Mouse (Mus musculus): ENCODE data around the gene S100a16.

S100a16 gene

GRCm38 (mm10) chr3:90515789-90516188 lies 21.3 kb upstream of the S100a16 start:
- in situ Hi-C loops (cut with MboI, MseI), result loop anchor here (5.0 kb wide), 1 partner anchor 97 kb away; the partner anchor contains the start of gene S100a6 (in 2 of the 2)

GRCm38 (mm10) chr3:90517711-90518110 lies 19.3 kb upstream of the S100a16 start:
- in situ Hi-C loops (cut with MboI, MseI), result loop anchor here (5.0 kb wide), 1 partner anchor 95 kb away; the partner anchor contains the start of gene S100a6 (in 2 of the 2)

GRCm38 (mm10) chr3:90525421-90525820 lies 11.6 kb upstream of the S100a16 start:
- in situ Hi-C loops (cut with MboI, MseI), result loop anchor here (5.0 kb wide), 2 partner anchors 42 to 47 kb away; no protein-coding TSS in a partner anchor

GRCm38 (mm10) chr3:90526076-90526475 lies 11.0 kb upstream of the S100a16 start:
- in situ Hi-C loops (cut with MboI, MseI), result loop anchor here (5.0 kb wide), 2 partner anchors 41 to 46 kb away; no protein-coding TSS in a partner anchor

DNA sequence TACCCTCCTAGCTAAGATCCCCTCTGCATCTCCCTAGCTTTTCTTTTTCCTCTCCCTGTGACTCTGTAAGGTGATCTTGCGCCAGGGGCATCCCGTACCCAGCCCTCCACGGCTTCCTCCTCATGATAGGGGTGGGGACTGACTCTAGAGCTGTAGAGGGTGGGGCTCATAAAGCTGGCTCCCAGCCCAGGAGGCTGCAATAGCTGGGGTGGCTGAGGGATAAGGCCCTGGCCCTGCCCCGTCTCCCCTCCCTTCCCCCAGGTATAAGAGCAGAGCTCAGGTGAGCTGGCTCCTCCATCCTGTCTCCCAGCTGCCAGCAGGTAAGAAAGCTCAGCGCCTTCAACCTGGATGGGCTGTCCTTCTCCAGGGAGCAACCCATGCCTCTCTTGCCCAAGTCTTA lies 10.5 kb upstream of the S100a16 start, which contains the start of gene S100a14:
Gene S100a14 (plus strand): TSS at position 277 of the 400 bp plus-strand sequence.
- in situ Hi-C loops (cut with MboI, MseI), result loop anchor here (5.0 kb wide), 2 partner anchors 41 to 46 kb away; no protein-coding TSS in a partner anchor

GRCm38 (mm10) chr3:90527291-90527873 lies 9.7 kb upstream of the S100a16 start:
- in situ Hi-C loops (cut with MboI, MseI), result loop anchor here (5.0 kb wide), 2 partner anchors 40 to 45 kb away; no protein-coding TSS in a partner anchor

GRCm38 (mm10) chr3:90531713-90532112 lies 5.3 kb upstream of the S100a16 start:
- in situ Hi-C loops (cut with MboI, MseI), result no loop called here

DNA sequence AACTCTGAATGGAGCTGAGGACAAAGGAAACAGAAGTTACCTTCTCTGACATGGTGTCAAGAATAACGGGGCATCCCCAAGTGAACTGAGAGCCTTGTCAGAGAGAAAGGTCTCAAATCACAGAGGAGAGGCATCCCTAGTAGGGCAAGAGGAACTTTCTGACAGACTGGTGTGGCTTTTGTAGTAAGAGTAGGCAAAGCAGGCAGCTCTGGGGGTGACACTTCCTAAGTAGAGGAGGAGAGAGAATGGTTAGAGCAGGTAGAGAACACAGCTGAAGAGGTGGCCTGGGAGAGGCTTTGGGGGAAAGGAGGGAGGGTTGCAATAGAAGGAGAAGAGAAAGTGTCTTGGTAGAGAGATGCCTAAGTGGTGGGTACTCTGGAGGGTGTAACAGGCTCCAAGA lies 1.6 kb upstream of the S100a16 start:
- in situ Hi-C loops (cut with MboI, MseI), result no loop called here

DNA sequence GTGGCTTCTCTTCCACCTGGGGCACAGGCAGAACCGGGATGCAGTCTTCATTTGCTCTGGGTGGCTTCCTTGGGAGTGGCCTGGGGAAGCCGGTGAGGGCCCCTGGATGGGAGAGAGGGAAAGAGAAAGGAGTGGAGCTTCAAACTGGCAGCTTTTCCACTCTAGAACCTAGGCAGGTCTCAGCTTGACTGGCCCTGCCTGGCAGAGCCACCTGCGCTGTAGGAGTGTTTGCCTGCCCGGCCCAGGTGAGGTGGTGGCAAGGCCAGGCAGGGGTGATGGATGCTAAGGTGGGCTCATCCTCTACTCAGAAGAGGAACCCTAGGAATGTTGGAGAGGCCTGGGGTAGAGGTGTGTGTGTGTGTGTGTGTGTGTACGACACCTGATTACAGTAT lies 847 bp downstream of the S100a16 start:
- in situ Hi-C loops (cut with MboI, MseI), result no loop called here

DNA sequence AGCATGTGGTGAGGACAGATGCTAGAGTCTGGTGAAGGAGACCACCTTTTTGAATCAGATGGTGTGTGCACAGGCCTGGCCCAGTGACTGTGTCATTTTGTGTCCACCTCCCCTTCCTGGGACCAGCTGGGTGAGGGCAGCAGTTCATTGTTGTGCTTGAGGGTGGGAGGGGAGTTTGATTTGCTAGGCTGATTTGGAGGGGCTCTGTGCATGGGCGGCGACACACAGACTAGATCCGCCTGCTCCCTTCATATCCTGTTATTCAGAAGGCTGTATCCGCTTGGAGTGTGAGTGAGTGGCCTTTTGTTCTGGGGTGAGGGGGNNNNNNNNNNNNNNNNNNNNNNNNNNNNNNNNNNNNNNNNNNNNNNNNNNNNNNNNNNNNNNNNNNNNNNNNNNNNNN lies 3.9 kb downstream of the S100a16 start:
- in situ Hi-C loops (cut with MboI, MseI), result no loop called here

DNA sequence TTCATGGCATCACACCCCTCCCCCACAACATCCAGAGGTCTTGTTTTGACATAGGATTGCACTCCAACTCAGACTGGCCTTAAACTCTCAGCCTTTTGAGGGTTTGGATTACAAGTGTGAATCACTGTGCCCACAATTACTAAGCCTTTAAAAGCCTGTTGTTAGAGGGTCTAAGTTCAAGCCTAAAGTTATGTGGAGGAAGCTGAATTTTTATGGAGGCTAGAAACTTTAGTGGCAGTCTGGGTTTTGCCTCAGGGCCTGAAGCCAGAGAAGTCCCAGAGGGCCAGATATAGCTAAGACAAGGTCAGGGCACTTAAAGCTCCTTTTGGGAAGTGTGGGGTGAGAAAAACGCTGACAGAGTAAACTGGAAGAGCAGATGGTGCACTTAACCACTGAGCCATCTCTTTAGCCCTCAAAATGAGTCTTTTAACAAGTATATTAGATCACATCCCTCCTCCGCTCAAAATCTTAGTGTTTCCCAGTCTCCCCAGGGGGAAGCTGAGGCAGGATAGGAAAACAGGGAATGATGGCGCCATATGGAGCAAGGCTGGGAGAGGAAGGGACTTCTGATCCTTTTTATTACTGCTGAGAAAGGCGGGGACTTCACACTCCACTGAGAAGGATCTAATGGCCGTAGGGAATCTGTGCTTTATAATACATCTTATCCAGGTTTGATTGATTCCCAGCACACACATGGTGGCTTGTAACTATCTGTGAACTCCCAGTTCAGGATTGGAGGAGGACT lies 12.8 kb downstream of the S100a16 start:
- in situ Hi-C loops (cut with MboI, MseI), result no loop called here

DNA sequence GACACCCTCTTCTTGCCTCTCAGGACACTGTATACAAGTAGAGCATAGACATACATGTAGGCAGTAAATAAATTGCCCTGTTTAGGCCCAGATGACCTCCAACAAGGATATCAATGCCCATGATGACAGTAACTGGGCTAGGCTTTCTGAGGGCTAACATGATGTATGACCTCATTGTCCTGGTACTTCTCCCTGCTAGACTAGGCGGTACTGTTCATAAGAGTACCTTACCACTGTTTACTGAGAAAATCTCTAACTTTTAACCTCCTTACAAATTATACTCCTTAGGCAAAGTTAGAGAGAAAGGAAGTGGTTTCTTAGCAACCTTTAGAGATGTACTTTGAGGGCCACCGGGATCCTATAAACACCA lies 13.4 kb downstream of the S100a16 start:
- in situ Hi-C loops (cut with MboI, MseI), result no loop called here

GRCm38 (mm10) chr3:90552231-90552630 lies 15.2 kb downstream of the S100a16 start:
- in situ Hi-C loops (cut with MboI, MseI), result no loop called here

DNA sequence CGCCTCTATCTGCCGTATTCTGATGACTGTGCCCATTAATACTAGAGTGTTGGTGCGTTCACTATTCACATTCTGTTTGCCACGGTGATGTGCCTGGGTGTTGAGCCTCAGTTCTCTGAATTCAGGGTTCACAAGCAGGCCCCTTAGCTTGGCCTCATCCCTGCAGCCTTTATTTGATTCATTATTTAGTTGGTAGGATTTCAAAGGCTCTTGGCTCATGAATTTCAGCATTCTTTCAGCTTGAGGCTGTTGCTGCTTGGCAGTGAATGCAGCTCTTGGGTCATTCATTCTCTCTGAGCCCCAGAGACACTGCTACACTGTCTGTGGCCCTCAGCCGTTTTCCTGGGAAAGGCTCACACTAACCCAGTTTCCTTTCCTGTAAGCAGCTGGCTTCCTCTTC lies 18.9 kb downstream of the S100a16 start:
- in situ Hi-C loops (cut with MboI, MseI), result no loop called here

GRCm38 (mm10) chr3:90560008-90560628 lies 23.1 kb downstream of the S100a16 start, which contains the start of gene S100a3:
Gene S100a3, plus strand, starts transcription at chr3:90560578.
- in situ Hi-C loops (cut with MboI, MseI), result no loop called here

DNA sequence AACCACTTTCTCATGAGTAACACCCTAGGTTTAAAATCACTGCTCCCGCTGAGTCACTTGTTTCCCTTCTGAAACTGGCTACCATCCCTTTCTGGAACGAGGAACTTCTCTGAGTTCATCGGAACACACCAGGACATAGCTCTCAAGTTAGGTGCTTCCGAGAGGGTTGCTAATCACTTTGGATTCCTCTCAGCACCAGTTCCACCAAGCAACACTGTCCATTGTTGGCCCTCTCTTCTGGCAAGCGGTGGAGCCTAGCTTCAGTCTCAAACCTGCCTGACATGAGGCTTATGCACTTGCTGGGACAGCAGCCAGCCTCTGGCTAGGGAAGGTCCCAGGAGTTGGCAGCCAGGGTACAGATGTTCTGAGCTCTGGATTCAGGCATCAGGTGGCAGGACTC lies 37.6 kb downstream of the S100a16 start:
- in situ Hi-C loops (cut with MboI, MseI), result loop anchor here in 1 of 2 experiments (5.0 kb wide), 1 partner anchor 47 kb away; the partner anchor contains the start of gene S100a14

DNA sequence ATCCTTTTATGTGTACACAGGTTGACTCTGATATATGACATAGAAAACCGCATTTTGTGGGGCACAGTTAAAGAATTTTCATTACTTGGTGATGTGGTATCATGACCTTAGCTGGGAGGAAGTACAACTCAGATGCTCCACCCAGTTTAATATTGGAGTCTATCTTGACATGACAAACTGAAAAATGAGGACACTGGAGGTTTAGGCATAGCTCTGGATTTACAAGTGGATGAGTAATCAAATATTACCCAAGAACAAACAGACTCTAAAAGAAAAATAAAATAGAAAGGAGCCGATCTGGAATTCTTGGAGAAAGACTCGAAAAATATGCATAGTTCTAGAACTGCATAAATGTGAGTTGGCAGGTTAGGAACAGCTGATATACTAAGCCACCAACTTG lies 38.3 kb downstream of the S100a16 start:
- in situ Hi-C loops (cut with MboI, MseI), result no loop called here

- in situ Hi-C loops (cut with MboI, MseI), result no loop called here
Measured at GRCm38 (mm10) chr3:90576351-90577001, 39.4 kb downstream of the S100a16 start.

GRCm38 (mm10) chr3:90579433-90579832 lies 42.4 kb downstream of the S100a16 start:
- in situ Hi-C loops (cut with MboI, MseI), result no loop called here

DNA sequence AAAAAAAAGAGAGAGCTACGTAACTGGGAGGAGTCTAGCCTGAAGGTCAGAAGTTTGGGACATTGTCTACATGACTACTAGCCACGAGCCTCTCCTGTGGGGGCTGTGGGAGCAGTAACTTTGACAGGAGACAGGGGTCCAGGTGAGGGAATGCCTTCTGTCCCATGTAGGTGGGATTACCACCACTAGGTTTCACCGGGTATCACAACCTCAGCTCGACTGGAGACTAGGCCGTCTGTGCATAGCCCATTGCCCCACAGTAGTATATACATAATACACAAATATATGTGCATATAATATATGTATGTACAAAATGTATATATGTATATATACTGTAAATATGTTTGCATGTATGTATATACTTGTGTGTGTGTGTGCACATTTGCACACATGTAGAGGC lies 44.1 kb downstream of the S100a16 start:
- in situ Hi-C loops (cut with MboI, MseI), result loop anchor here in 1 of 2 experiments (5.0 kb wide), 1 partner anchor 36 kb away; no protein-coding TSS in a partner anchor

GRCm38 (mm10) chr3:90582156-90582555 lies 45.1 kb downstream of the S100a16 start:
- in situ Hi-C loops (cut with MboI, MseI), result loop anchor here in 1 of 2 experiments (5.0 kb wide), 1 partner anchor 35 kb away; no protein-coding TSS in a partner anchor

All from T-helper 17 cell (primary cell).